Mouse (Mus musculus) kidney, embryonic 14.5 days (tissue): ENCODE results near the gene Olfr1298. TPM values are rescaled to one million over a fixed set of nuclear protein-coding genes. Genes with fewer than 3 reads are reported as not detected.

ENCODE experiments used
- ATAC-seq: fragments of 200-750 bp; cut with Nextera tagmentation; 2 replicates; pipeline ENCODE4 v1.8.0; 2017; ENCODE audit warnings: moderate number of reproducible peaks, mild to moderate bottlenecking, moderate TSS enrichment, moderate library complexity; ENCODE audit not compliant: low FRiP score, low TSS enrichment
- H3K27ac ChIP-seq: fragments of 300-500 bp; sonication (generic); 2 replicates; pipeline ENCODE4 v1.5.1; 2014; ENCODE audit warnings: low read depth, mild to moderate bottlenecking, low read length, moderate library complexity, mixed read lengths
- H3K27me3 ChIP-seq: fragments of 300-500 bp; sonication (generic); 2 replicates; pipeline ENCODE4 v1.6.1; 2014; ENCODE audit warnings: mild to moderate bottlenecking, low read length; ENCODE audit not compliant: control insufficient read depth, insufficient read depth
- H3K36me3 ChIP-seq: fragments of 300-500 bp; sonication (generic); 2 replicates; pipeline ENCODE4 v1.6.1; 2014; ENCODE audit warnings: low read length, mixed read lengths; ENCODE audit not compliant: control insufficient read depth, insufficient read depth
- H3K4me1 ChIP-seq: fragments of 300-500 bp; sonication (generic); 2 replicates; pipeline ENCODE4 v1.6.1; 2014; ENCODE audit warnings: low read length, mixed read lengths; ENCODE audit not compliant: control insufficient read depth, insufficient read depth
- H3K4me2 ChIP-seq: fragments of 300-500 bp; sonication (generic); replicated peaks from 2 replicates; pipeline ENCODE4 v1.6.1; 2014; ENCODE audit warnings: low read depth, mild to moderate bottlenecking, low read length
- H3K4me3 ChIP-seq: fragments of 300-500 bp; sonication (generic); 2 replicates; pipeline ENCODE4 v1.5.1; 2014; ENCODE audit warnings: mild to moderate bottlenecking, low read length
- H3K9ac ChIP-seq: fragments of 300-500 bp; sonication (generic); 2 replicates; pipeline ENCODE4 v1.6.1; 2014; ENCODE audit warnings: low read depth, mild to moderate bottlenecking, low read length, moderate library complexity
- H3K9me3 ChIP-seq: fragments of 300-500 bp; sonication (generic); 2 replicates; pipeline ENCODE4 v1.6.1; 2016; ENCODE audit warnings: low read length; ENCODE audit not compliant: control insufficient read depth
- WGBS: fragments of 180-500 bp; shearing (Covaris S2); extraction: QIAGEN DNeasy Blood & Tissue Kit; methylation state at CpG from one replicate; pipeline ENCODE4 v1.1.7; 2014; 5-methylcytosine and 5-hydroxymethylcytosine counted together
- polyA plus RNA-seq: library from polyadenylated mRNA; unstranded; fragments of >200 nt; fragmentation: Nextera tagmentation; extraction: Ambion mirVana; gene quantifications from 2 replicates; pipeline ENCODE4 v1.2.1, GENCODE M21; 2014

Olfr1298 gene
- polyA plus RNA-seq: not detected in 2 replicates

GRCm38 (mm10) chr2:111649101-111649500 is at the start of gene Olfr1298:
TSS of gene Olfr1298 (minus strand) at chr2:111649201.
- 87% methylated on average over 1 of the region's 1 CpGs for WGBS

GRCm38 (mm10) chr2:111661119-111661518 is 12.1 kb upstream of the Olfr1298 start, which contains the start of gene Olfr1299:
TSS of gene Olfr1299 (plus strand) at chr2:111661419.
- 85% methylated on average over 4 of the region's 4 CpGs for WGBS
- H3K9ac ChIP-seq: no peak within 1 kb of the TSS

More at GRCm38 (mm10) chr2:111649101-111649500, at the start of gene Olfr1298:
- no peaks in the 10 kb centered on the region for H3K27me3 ChIP-seq
- H3K9ac ChIP-seq: no peak within 1 kb of the TSS
- H3K4me3 ChIP-seq: no peak within 1 kb of the TSS
- no peaks in the 10 kb centered on the region for H3K36me3 ChIP-seq
- H3K9me3 ChIP-seq: no peaks in the 10 kb centered on the region
- no peak for ATAC-seq
- H3K4me1 ChIP-seq: no peaks in the 10 kb centered on the region
- no peak within 1 kb of the TSS for H3K27ac ChIP-seq
- H3K4me2 ChIP-seq: no peak within 1 kb of the TSS

GRCm38 (mm10) chr2:111626397-111626796 is 22.6 kb downstream of the Olfr1298 start, which contains the start of gene Olfr1297:
TSS of gene Olfr1297 (minus strand) at chr2:111626497.
- no peaks in the 10 kb centered on the region for H3K27me3 ChIP-seq
- no peak for ATAC-seq
- no peak within 1 kb of the TSS for H3K4me2 ChIP-seq
- 89% methylated on average over 1 of the region's 1 CpGs for WGBS
- no peaks in the 10 kb centered on the region for H3K4me1 ChIP-seq
- no peaks in the 10 kb centered on the region for H3K9me3 ChIP-seq
- no peaks in the 10 kb centered on the region for H3K36me3 ChIP-seq
- no peak within 1 kb of the TSS for H3K9ac ChIP-seq
- no peak within 1 kb of the TSS for H3K4me3 ChIP-seq
- H3K27ac ChIP-seq: no peak within 1 kb of the TSS

More at GRCm38 (mm10) chr2:111661119-111661518, 12.1 kb upstream of the Olfr1298 start, which contains the start of gene Olfr1299:
- no peaks in the 10 kb centered on the region for H3K36me3 ChIP-seq
- no peak within 1 kb of the TSS for H3K4me3 ChIP-seq
- ATAC-seq: no peak
- no peaks in the 10 kb centered on the region for H3K9me3 ChIP-seq
- H3K4me1 ChIP-seq: no peaks in the 10 kb centered on the region
- no peaks in the 10 kb centered on the region for H3K27me3 ChIP-seq
- H3K4me2 ChIP-seq: no peak within 1 kb of the TSS
- H3K27ac ChIP-seq: no peak within 1 kb of the TSS

Other genes with a start within 250 kb of the Olfr1298 start
- not detected in 2 replicates for gene Olfr1286, start 226.1 kb downstream of the Olfr1298 start, polyA plus RNA-seq
- not detected in 2 replicates for gene Olfr1287, start 200.1 kb downstream of the Olfr1298 start, polyA plus RNA-seq
- gene Olfr1288, start 175.1 kb downstream of the Olfr1298 start, polyA plus RNA-seq: not detected in 2 replicates
- not detected in 2 replicates for gene Olfr1289, start 168.4 kb downstream of the Olfr1298 start, polyA plus RNA-seq
- gene Olfr1290, start 155.4 kb downstream of the Olfr1298 start, polyA plus RNA-seq: not detected in 2 replicates
- not detected in 2 replicates for gene Olfr1291-ps1, start 152.0 kb downstream of the Olfr1298 start, polyA plus RNA-seq
- not detected in 2 replicates for gene Olfr1293-ps, start 124.0 kb downstream of the Olfr1298 start, polyA plus RNA-seq
- not detected in 2 replicates for gene Olfr1294, start 108.9 kb downstream of the Olfr1298 start, polyA plus RNA-seq
- gene Olfr1295, start 79.5 kb downstream of the Olfr1298 start, polyA plus RNA-seq: not detected in 2 replicates
- not detected in 2 replicates for gene Olfr1297, start 22.7 kb downstream of the Olfr1298 start, polyA plus RNA-seq
- not detected in 2 replicates for gene Olfr1299, start 12.2 kb upstream of the Olfr1298 start, polyA plus RNA-seq
- not detected in 2 replicates for gene Olfr1301, start 101.8 kb upstream of the Olfr1298 start, polyA plus RNA-seq
- not detected in 2 replicates for gene Olfr1302, start 128.2 kb upstream of the Olfr1298 start, polyA plus RNA-seq
- gene Olfr1303, start 171.1 kb upstream of the Olfr1298 start, polyA plus RNA-seq: not detected in 2 replicates
- not detected in 2 replicates for gene Olfr1305, start 227.9 kb upstream of the Olfr1298 start, polyA plus RNA-seq